Mouse (Mus musculus) intestine, embryonic 15.5 days (tissue): ENCODE data around the gene Dupd1. TPM values are rescaled to one million over a fixed set of nuclear protein-coding genes. Genes with fewer than 3 reads are reported as not detected.
A peak's percentile ranks its signal among the peaks of the same experiment; 100 is the strongest.

Experiments used
- ATAC-seq: fragments of 200-750 bp; cut with Nextera tagmentation; 2 replicates; pipeline ENCODE4 v1.8.0; 2017; ENCODE audit warnings: moderate TSS enrichment, moderate library complexity
- H3K27ac ChIP-seq: fragments of 300-500 bp; sonication (generic); 2 replicates; pipeline ENCODE4 v1.5.1; 2015; ENCODE audit warnings: mild to moderate bottlenecking, inconsistent platforms
- H3K27me3 ChIP-seq: fragments of 300-500 bp; sonication (generic); replicated peaks from 2 replicates; pipeline ENCODE4 v1.6.1; 2015; ENCODE audit warnings: inconsistent platforms
- H3K36me3 ChIP-seq: fragments of 300-500 bp; sonication (generic); 2 replicates; pipeline ENCODE4 v1.6.1; 2015; ENCODE audit warnings: inconsistent platforms
- H3K4me1 ChIP-seq: fragments of 300-500 bp; sonication (generic); replicated peaks from 2 replicates; pipeline ENCODE4 v1.6.1; 2015; ENCODE audit warnings: inconsistent platforms
- H3K4me2 ChIP-seq: fragments of 300-500 bp; sonication (generic); replicated peaks from 2 replicates; pipeline ENCODE4 v1.6.1; 2015; ENCODE audit warnings: mild to moderate bottlenecking, inconsistent platforms
- H3K4me3 ChIP-seq: fragments of 300-500 bp; sonication (generic); replicated peaks from 2 replicates; pipeline ENCODE4 v1.5.1; 2015; ENCODE audit warnings: inconsistent platforms
- H3K9ac ChIP-seq: fragments of 300-500 bp; sonication (generic); 2 replicates; pipeline ENCODE4 v1.6.1; 2015; ENCODE audit warnings: inconsistent platforms
- H3K9me3 ChIP-seq: fragments of 300-500 bp; sonication (generic); 2 replicates; pipeline ENCODE4 v1.6.1; 2016; ENCODE audit warnings: inconsistent platforms
- WGBS: fragments of 180-500 bp; shearing (Covaris S2); methylation state at CpG from one replicate; pipeline ENCODE4 v1.1.7; 2015; 5-methylcytosine and 5-hydroxymethylcytosine counted together
- polyA plus RNA-seq: library from polyadenylated mRNA; unstranded; fragments of >200 nt; fragmentation: Nextera tagmentation; extraction: Ambion mirVana; gene quantifications from 2 replicates; pipeline ENCODE4 v1.2.1, GENCODE M21; 2015

Dupd1 gene
- polyA plus RNA-seq, 1 experiment from 2014 or later = not detected

DNA sequence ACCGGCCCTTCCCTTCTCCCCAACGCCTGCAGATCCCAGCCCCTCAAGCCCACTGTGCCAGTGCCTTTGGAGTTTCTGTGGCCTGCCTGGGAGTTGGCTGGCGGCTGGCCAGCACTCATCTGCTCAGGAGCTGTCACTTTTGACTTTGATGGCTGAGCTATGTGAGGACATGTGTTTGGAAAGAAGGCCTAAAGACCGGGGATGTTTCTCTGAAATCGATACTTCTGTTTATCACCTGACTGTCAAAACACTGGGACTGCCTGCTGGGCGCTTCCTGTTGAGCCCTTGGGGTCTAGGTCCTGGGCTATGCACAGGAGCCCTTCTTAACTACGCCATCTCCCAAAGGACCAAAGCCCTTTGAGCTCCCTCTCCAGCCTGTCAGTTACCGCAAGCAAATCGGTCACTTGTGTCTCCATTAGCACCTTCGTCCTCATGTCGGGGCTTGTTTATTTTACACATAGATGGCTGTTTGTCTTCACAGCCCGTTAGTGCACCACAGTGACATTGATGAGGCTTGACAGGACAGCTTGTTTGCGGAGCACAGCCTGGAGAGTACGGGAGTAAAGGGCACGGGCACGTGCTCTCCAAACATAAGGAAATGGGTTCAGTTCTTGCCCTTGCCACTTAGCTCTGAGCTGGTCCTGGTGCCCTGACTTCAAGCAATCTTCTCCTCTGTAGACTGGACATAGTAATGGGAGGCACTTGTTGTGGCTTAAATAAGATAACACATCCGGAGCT is 5.4 kb upstream of the Dupd1 start:
- WGBS = 36% methylated on average over 17 of the region's 17 CpGs

DNA sequence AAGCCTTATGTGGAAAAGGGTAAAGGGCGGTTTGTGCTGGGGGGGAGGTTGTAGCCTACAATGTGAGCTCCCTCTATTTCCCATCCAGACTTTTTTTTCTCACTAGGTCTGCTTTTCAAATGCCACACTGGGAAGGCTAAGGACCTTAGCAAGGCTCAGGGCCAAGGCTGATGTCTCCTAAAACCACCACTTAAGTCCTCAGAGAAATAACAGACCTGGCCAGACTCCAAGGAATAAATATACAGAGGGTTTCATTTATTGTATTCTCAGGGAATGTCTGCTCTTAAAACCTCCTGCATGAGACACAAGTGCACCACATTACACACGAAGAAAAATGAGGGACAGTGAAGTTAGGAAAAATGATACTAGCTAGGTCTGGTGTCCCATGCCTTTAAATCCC is 3.1 kb downstream of the Dupd1 start:
- no peaks in the 10 kb centered on the region for H3K36me3 ChIP-seq
- no peak overlapping the region for H3K4me3 ChIP-seq
- H3K4me2 ChIP-seq = no peak overlapping the region
- no peak for ATAC-seq
- H3K4me1 ChIP-seq = no peaks in the 10 kb centered on the region; the same call in 1 of the 2 replicates
- H3K27ac ChIP-seq = no peak overlapping the region
- 60% methylated on average over 2 of the region's 2 CpGs for WGBS
- H3K9me3 ChIP-seq = no peaks in the 10 kb centered on the region
- no peaks in the 10 kb centered on the region for H3K27me3 ChIP-seq
- no peak overlapping the region for H3K9ac ChIP-seq

More for the DNA sequence above, 5.4 kb upstream of the Dupd1 start:
- H3K4me1 ChIP-seq = no peaks in the 10 kb centered on the region; the same call in 1 of the 2 replicates
- no peak for ATAC-seq
- no peak overlapping the region for H3K9ac ChIP-seq
- H3K27me3 ChIP-seq = no peaks in the 10 kb centered on the region
- no peaks in the 10 kb centered on the region for H3K9me3 ChIP-seq
- H3K36me3 ChIP-seq = no peaks in the 10 kb centered on the region
- no peak overlapping the region for H3K27ac ChIP-seq
- no peak overlapping the region for H3K4me2 ChIP-seq
- no peak overlapping the region for H3K4me3 ChIP-seq

DNA sequence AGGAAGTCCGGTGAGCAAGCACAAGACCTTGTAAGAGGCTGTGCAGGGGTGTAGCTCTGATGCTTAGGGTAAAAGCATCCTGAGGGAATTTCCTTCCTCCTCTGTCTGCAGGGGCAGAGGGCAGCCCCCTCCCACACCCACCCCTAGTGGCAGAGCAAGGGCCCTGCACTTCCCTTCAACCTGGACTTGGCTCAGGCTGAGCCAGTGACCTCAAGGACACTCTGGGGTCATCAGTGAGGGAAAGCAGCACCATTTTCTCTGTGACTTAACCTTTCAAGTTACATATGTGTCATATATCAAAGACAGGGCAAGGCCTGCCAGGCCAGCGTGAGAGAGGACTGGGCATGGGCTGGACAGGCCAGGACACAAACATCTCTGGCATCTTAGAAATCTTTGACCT is 4.8 kb downstream of the Dupd1 start:
- H3K4me3 ChIP-seq = no peak overlapping the region
- H3K27me3 ChIP-seq = no peaks in the 10 kb centered on the region
- WGBS = 64% methylated on average over 2 of the region's 2 CpGs
- H3K27ac ChIP-seq = no peak overlapping the region
- H3K36me3 ChIP-seq = no peaks in the 10 kb centered on the region
- no peak overlapping the region for H3K4me2 ChIP-seq
- ATAC-seq = no peak
- no peaks in the 10 kb centered on the region; the same call in 1 of the 2 replicates for H3K4me1 ChIP-seq
- no peak overlapping the region for H3K9ac ChIP-seq
- no peaks in the 10 kb centered on the region for H3K9me3 ChIP-seq

GRCm38 (mm10) chr14:21706759-21707571 is 7.4 kb downstream of the Dupd1 start:
- Histone ChIP-seq H3K36me3 (no peaks in the 10 kb centered on the region), H3K9me3 (no peaks in the 10 kb centered on the region), H3K4me3 (no peak overlapping the region), H3K27ac (peak overlapping the region; percentile 40; the same call in 1 of the 2 replicates), H3K4me1 (no peaks in the 10 kb centered on the region; the same call in 1 of the 2 replicates), H3K9ac (no peak overlapping the region), H3K27me3 (no peaks in the 10 kb centered on the region), H3K4me2 (no peak overlapping the region)
- WGBS = 51% methylated on average over 12 of the region's 12 CpGs
- peak; percentile 41; the same call in 1 of the 2 replicates for ATAC-seq

- Histone ChIP-seq H3K36me3 (no peaks in the 10 kb centered on the region), H3K27ac (no peak overlapping the region), H3K9ac (no peak overlapping the region), H3K9me3 (no peaks in the 10 kb centered on the region), H3K4me2 (no peak overlapping the region), H3K27me3 (no peaks in the 10 kb centered on the region), H3K4me3 (no peak overlapping the region), H3K4me1 (no peaks in the 10 kb centered on the region; the same call in 1 of the 2 replicates)
- no peak for ATAC-seq
- WGBS = 82% methylated on average over 2 of the region's 2 CpGs
These were observed 8.9 kb downstream of the Dupd1 start for GRCm38 (mm10) chr14:21705462-21705861.

DNA sequence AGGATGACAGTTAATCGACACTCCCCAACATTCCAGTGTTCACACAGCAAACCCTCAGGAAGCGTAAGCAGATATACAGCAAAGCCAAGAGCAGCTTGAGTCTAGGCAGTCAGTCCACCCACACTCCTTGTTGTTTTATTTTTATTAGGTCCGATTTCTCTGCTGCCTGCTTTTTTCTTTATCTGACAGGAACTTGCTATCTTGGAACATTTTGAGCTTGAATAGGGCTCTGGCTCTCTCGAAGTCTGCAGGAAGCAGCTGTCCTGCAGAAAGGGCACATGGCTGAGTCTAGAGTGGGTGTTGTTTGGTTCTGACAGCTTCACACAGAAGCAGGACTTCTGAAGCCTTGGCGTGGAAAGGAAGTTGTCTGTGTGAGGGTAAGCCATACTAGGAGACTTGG is 11.1 kb downstream of the Dupd1 start:
- Histone ChIP-seq H3K4me3 (no peak overlapping the region), H3K36me3 (no peaks in the 10 kb centered on the region), H3K27ac (no peak overlapping the region), H3K9me3 (no peaks in the 10 kb centered on the region), H3K9ac (no peak overlapping the region), H3K27me3 (no peaks in the 10 kb centered on the region), H3K4me1 (no peaks in the 10 kb centered on the region; the same call in 1 of the 2 replicates), H3K4me2 (no peak overlapping the region)
- 58% methylated on average over 5 of the region's 5 CpGs for WGBS
- ATAC-seq = no peak

DNA sequence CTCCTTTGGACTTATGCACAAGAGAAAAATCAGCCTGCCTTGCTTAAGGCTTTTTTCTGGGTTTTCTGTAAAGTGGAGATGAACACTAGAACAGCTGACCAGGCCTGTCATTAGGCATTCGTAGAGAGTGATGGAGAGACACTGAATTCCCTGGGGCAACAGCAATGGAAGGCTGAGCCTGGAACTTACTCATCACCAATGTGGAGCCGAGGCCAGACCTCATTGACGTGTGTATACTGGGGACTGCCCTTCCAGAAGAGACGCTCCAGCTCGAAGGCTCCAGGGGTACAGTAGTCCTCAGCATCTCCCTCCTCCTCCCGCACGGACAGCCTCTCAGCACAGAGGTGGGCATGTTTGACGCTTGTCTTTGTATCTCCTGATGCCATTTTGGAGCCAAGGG is 11.7 kb downstream of the Dupd1 start:
- no peaks in the 10 kb centered on the region for H3K27me3 ChIP-seq
- 88% methylated on average over 8 of the region's 8 CpGs for WGBS
- H3K27ac ChIP-seq = no peak overlapping the region
- no peaks in the 10 kb centered on the region for H3K9me3 ChIP-seq
- no peak for ATAC-seq
- H3K9ac ChIP-seq = no peak overlapping the region
- no peak overlapping the region for H3K4me3 ChIP-seq
- H3K4me1 ChIP-seq = no peaks in the 10 kb centered on the region; the same call in 1 of the 2 replicates
- H3K4me2 ChIP-seq = no peak overlapping the region
- no peaks in the 10 kb centered on the region for H3K36me3 ChIP-seq

DNA sequence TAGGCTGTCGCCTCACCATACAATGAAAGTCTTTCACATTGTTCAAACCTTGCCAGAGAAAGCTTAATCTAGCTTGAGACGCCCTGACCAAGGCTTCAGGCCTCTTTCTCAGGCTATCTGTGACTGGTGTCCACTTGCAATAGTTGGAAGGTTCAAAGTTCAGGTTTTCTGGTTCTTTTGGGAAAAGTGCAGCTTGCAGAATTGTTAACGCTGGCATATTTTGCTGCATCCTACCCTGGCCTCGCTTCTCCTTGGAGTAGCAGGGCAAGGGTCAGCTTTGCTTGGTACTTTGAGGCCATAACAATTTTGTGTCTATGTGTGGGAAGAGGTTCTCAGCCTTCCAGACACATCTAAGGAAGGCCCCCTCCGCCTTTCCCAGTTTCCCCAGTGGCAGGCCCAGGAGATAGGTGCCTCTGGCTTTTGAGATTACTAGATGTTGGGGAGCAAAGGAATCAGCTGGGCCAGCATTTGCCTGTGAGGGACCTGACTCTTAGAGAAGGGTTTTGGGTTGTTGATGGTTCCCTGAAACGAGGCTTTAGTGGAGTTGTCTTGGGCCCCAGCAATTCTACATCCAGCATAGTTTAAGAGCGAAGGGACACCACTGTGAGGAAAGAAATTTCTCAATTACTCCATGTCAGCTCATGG is 18.1 kb downstream of the Dupd1 start:
- Histone ChIP-seq H3K36me3 (0 out of 2 replicates have a peak, but pooled peaks cover 2% of the 10 kb centered on the region), H3K9ac (no peak overlapping the region), H3K27ac (no peak overlapping the region), H3K4me1 (0 out of 2 replicates have a peak, but pooled peaks cover 2% of the 10 kb centered on the region), H3K4me2 (no peak overlapping the region), H3K9me3 (no peaks in the 10 kb centered on the region), H3K27me3 (no peaks in the 10 kb centered on the region), H3K4me3 (no peak overlapping the region)
- no peak for ATAC-seq
- WGBS = 83% methylated on average over 7 of the region's 7 CpGs

DNA sequence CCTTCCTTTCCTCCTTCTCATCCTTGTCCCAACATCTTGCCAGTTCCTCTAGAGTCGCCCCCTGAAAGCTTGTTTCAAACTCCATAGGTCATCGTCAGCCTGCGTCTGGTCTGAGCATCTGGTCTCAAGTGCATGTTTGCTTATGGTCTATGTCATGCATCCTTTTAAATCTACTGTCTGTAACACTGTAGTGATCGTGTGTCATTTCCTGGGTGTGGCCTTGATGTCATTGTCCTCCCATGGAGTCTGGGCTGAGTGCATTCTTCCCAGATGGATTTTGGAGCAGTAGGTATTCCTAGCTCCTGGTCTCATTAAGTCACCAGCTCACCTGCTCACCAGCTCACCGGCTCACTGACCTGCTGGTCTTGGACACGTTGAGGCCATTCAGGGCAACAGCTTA is 19.4 kb downstream of the Dupd1 start:
- H3K27ac ChIP-seq = no peak overlapping the region
- H3K36me3 ChIP-seq = 0 out of 2 replicates have a peak, but pooled peaks cover 2% of the 10 kb centered on the region
- no peaks in the 10 kb centered on the region for H3K27me3 ChIP-seq
- 0 out of 2 replicates have a peak, but pooled peaks cover 2% of the 10 kb centered on the region for H3K4me1 ChIP-seq
- no peak overlapping the region for H3K4me2 ChIP-seq
- 44% methylated on average over 6 of the region's 6 CpGs for WGBS
- no peak overlapping the region for H3K4me3 ChIP-seq
- H3K9ac ChIP-seq = no peak overlapping the region
- no peak for ATAC-seq
- no peaks in the 10 kb centered on the region for H3K9me3 ChIP-seq

DNA sequence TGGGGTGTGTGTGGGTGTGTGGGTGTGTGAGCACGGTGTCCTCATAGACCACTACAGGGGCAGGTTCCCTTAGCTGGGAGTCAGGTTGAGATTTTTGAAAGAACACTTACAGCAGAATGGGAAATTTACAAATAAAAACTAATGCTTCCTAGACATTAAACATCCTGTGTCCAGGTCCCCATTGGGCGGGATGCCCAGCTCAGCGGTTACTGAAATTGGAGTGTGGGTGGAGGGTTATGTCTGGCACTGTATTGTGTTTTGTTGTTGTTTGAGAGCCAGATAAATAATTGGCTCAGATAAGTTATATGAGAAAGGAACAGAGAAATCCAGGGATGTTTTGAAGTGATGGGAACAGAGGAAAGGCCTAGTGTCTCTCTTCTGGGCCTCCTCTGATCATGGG is 23.3 kb downstream of the Dupd1 start:
- no peak for ATAC-seq
- Histone ChIP-seq H3K9ac (no peak overlapping the region), H3K4me2 (no peak overlapping the region), H3K4me1 (peaks cover 11% of the 10 kb centered on the region), H3K36me3 (0 out of 2 replicates have a peak, but pooled peaks cover 2% of the 10 kb centered on the region), H3K27me3 (0 out of 2 replicates have a peak, but pooled peaks cover 6% of the 10 kb centered on the region), H3K4me3 (no peak overlapping the region), H3K27ac (no peak overlapping the region), H3K9me3 (no peaks in the 10 kb centered on the region)
- WGBS = 82% methylated on average over 3 of the region's 3 CpGs

DNA sequence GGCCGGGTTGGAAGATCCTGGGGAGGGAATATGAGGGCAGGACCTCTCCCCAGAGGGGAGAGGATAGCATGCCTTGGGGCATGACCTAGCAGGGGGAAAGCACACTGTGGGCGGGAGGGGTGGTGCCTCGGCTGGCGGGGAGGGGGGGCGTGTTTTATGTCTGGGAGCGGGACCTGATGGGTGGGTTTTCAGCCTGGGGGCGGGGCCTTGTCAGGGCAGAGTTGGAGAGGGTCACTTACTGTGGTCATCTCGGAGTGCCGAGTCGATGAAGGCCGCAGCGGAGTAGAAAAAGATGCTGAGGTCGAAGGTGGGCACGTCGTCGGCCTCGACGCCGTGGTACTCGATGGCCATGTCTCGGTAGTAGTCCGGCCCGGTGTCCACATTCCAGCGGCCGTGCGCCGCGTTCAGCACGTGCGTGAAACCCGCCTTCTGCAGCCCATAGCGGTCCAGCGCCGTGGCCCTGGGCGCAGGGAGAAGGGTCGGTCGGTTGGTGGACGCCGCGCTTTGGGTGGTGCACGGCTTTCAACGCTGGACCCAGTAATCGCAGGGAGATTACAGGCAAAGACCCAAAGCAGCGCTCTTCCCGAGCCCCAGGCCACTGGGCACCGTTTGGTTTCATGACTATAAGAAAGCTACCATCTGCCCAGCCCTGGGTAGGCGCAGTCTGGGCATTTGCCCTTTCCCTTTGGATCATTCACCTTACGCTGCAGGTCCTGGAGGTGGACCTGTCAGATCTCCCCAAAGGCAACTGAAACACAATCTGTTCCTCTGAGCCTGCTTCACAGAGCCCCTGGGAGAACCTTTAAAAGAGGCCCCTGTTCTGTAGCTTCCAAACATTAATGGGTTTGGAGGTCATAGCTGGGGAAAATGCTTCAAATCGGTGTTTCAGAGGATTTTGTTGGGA is 27.7 kb downstream of the Dupd1 start:
- Histone ChIP-seq H3K4me2 (peak overlapping the region; percentile 73), H3K9me3 (no peaks in the 10 kb centered on the region), H3K27ac (no peak overlapping the region), H3K27me3 (0 out of 2 replicates have a peak, but pooled peaks cover 8% of the 10 kb centered on the region), H3K4me1 (peaks cover 16% of the 10 kb centered on the region), H3K9ac (peak overlapping the region; percentile 20; the same call in 1 of the 2 replicates), H3K4me3 (peak overlapping the region; percentile 36), H3K36me3 (no peaks in the 10 kb centered on the region)
- ATAC-seq = peak; percentile 52
- WGBS = 12% methylated on average over 49 of the region's 49 CpGs
